Mouse (Mus musculus) kidney, postnatal 0 days (tissue): ENCODE measurements around the gene Habp4. TPM values are rescaled to one million over a fixed set of nuclear protein-coding genes. Genes with fewer than 3 reads are reported as not detected.
A peak's percentile ranks its signal among the peaks of the same experiment; 100 is the strongest.

Experiments used
- ATAC-seq: fragments of 200-750 bp; cut with Nextera tagmentation; replicated peaks from 2 replicates; pipeline ENCODE4 v1.8.0; 2017; ENCODE audit warnings: low read depth, moderate number of reproducible peaks, moderate TSS enrichment, moderate library complexity; ENCODE audit not compliant: low FRiP score
- DNase-seq: peaks from one replicate; pipeline ENCODE4 v3.0.0-alpha.2; 2016; ENCODE audit warnings: low spot score
- H3K27ac ChIP-seq: fragments of 300-500 bp; sonication (generic); 2 replicates; pipeline ENCODE4 v1.5.1; 2014; ENCODE audit warnings: mild to moderate bottlenecking
- H3K27me3 ChIP-seq: fragments of 300-500 bp; sonication (generic); 2 replicates; pipeline ENCODE4 v1.6.1; 2014; ENCODE audit warnings: low read length, mixed read lengths; ENCODE audit not compliant: insufficient read depth
- H3K36me3 ChIP-seq: fragments of 300-500 bp; sonication (generic); 2 replicates; pipeline ENCODE4 v1.6.1; 2014; ENCODE audit warnings: low read length, mixed read lengths; ENCODE audit not compliant: insufficient read depth
- H3K4me1 ChIP-seq: fragments of 300-500 bp; sonication (generic); replicated peaks from 2 replicates; pipeline ENCODE4 v1.6.1; 2014; ENCODE audit warnings: antibody characterized with exemption, low read length, mixed read lengths; ENCODE audit not compliant: insufficient read depth
- H3K4me2 ChIP-seq: fragments of 300-500 bp; sonication (generic); 2 replicates; pipeline ENCODE4 v1.6.1; 2014; ENCODE audit warnings: mild to moderate bottlenecking, low read length, moderate library complexity, mixed read lengths
- H3K4me3 ChIP-seq: fragments of 300-500 bp; sonication (generic); replicated peaks from 2 replicates; pipeline ENCODE4 v1.5.1; 2014; ENCODE audit warnings: low read depth, low read length
- H3K9ac ChIP-seq: fragments of 300-500 bp; sonication (generic); 2 replicates; pipeline ENCODE4 v1.6.1; 2014; ENCODE audit warnings: low read depth, low read length
- H3K9me3 ChIP-seq: fragments of 300-500 bp; sonication (generic); replicated peaks from 2 replicates; pipeline ENCODE4 v1.6.1; 2016; ENCODE audit warnings: low read length, inconsistent platforms, mixed read lengths
- CTCF ChIP-seq: IDR thresholded peaks from 2 replicates; pipeline ENCODE4 v1.5.1; 2016; ENCODE audit warnings: antibody characterized with exemption, low read depth, mild to moderate bottlenecking, moderate library complexity
- WGBS: fragments of 180-500 bp; shearing (Covaris S2); extraction: QIAGEN DNeasy Blood & Tissue Kit; methylation state at CpG from one replicate; pipeline ENCODE4 v1.1.7; 2014; 5-methylcytosine and 5-hydroxymethylcytosine counted together
- polyA plus RNA-seq: library from polyadenylated mRNA; unstranded; fragments of >200 nt; fragmentation: Nextera tagmentation; extraction: Ambion mirVana; gene quantifications from 2 replicates; pipeline ENCODE4 v1.2.1, GENCODE M21; 2015

The Habp4 gene
- polyA plus RNA-seq: 32.2 and 37.4 TPM in 2 replicates

DNA sequence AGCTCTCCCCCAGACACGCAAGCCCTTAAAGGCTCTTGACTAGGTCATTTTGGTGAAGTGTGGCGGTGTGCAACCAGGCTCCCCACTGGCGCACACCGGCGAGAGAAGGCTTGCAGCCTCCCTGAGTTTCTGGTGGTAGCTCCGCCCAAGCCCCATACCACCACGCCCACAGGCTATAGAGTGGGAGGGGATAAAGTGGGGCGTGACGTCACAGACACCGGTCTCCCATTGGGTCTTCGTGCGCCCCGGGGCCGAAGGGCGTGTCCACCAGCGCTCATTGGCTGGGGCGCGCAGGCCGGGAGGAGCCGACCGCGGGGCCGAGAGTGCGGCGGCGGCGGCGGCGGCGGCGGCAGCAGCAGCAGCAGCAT lies at the start of gene Habp4:
Habp4 (plus strand) TSS at position 277 of the 368 bp plus-strand sequence.
- under 1% methylated on average over 21 of the region's 31 CpGs for WGBS
- ATAC-seq (peak; percentile 99), DNase-seq (peak; percentile 99)
- Histone ChIP-seq H3K36me3 (no peaks in the 10 kb centered on the region), H3K4me2 (peak within 1 kb of the TSS; percentile 98), H3K9ac (peak within 1 kb of the TSS; percentile 90), H3K9me3 (no peaks in the 10 kb centered on the region), H3K4me3 (peak within 1 kb of the TSS; percentile 82), H3K4me1 (0 out of 2 replicates have a peak, but pooled peaks cover 5% of the 10 kb centered on the region), H3K27me3 (no peaks in the 10 kb centered on the region), H3K27ac (peak within 1 kb of the TSS; percentile 91)
- no peak for TF ChIP-seq CTCF

DNA sequence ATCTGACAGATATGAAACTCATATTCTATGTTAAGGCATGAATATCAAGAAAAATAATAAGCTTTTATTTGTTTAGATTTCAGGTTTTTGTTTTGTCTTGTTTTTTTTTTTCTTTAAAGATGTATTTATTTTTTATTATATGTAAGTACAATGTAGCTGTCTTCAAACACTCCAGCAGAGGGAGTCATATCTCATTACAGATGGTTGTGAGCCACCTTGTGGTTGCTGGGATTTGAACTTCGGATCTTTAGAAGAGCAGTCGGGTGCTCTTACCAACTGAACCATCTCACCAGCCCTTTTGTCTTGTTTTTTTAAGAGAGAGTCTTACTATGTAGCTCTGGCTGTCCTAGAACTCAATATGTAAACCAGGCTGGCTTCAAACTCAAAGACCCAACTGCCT lies 44.2 kb upstream of the Habp4 start:
- Histone ChIP-seq H3K4me2 (no peak overlapping the region), H3K27ac (no peak overlapping the region), H3K9me3 (no peaks in the 10 kb centered on the region), H3K4me3 (no peak overlapping the region), H3K36me3 (no peaks in the 10 kb centered on the region), H3K4me1 (no peaks in the 10 kb centered on the region), H3K9ac (no peak overlapping the region), H3K27me3 (no peaks in the 10 kb centered on the region)
- TF ChIP-seq CTCF: peak; percentile 55
- no peak for ATAC-seq
- 61% methylated on average over 2 of the region's 2 CpGs for WGBS
- DNase-seq: no peak

GRCm38 (mm10) chr13:64120760-64121159 lies 40.9 kb upstream of the Habp4 start:
- no peaks in the 10 kb centered on the region for H3K4me1 ChIP-seq
- 58% methylated on average over 4 of the region's 4 CpGs for WGBS
- no peak overlapping the region for H3K4me3 ChIP-seq
- TF ChIP-seq CTCF: no peak
- H3K27ac ChIP-seq: no peak overlapping the region
- H3K27me3 ChIP-seq: no peaks in the 10 kb centered on the region
- ATAC-seq (no peak), DNase-seq (no peak)
- no peak overlapping the region for H3K4me2 ChIP-seq
- H3K36me3 ChIP-seq: no peaks in the 10 kb centered on the region
- H3K9me3 ChIP-seq: no peaks in the 10 kb centered on the region
- no peak overlapping the region for H3K9ac ChIP-seq

DNA sequence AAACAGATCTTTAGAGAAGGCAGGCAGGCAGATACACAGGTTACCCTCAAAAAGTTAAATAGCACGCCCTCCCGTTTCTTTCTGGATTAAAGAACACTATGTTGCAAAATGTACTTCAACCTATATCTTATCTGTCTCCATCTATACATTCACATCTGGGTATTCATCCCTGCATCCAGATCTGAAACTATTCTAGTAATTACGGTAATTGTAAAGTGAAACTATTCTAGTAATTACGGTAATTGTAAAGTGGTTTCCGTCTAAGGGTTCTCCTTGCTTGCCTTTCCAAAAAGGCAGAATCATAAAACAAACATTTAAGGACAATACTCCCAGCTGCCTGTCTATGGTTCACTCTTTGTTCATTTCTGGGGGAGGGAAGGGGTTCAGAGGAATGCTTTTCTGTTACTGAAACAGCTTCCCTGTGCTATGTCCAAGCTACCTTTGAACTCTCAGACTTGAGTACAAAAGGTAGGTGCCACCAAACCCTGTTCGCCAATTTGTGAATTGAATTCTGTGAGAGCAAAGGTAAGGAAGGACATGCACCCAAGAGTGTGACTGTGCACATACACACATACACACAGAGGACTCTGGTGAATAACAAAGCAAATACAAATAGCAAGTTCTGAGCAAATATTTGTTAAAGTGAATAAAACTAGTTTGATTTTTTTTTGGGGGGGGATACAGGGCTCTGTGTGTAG lies 38.0 kb upstream of the Habp4 start:
- 39% methylated on average over 6 of the region's 6 CpGs for WGBS
- H3K4me2 ChIP-seq: no peak overlapping the region
- no peak for ATAC-seq
- DNase-seq: no peak
- no peaks in the 10 kb centered on the region for H3K27me3 ChIP-seq
- no peaks in the 10 kb centered on the region for H3K9me3 ChIP-seq
- H3K9ac ChIP-seq: no peak overlapping the region
- no peak overlapping the region for H3K27ac ChIP-seq
- H3K4me1 ChIP-seq: no peaks in the 10 kb centered on the region
- H3K36me3 ChIP-seq: no peaks in the 10 kb centered on the region
- no peak for TF ChIP-seq CTCF
- H3K4me3 ChIP-seq: no peak overlapping the region

DNA sequence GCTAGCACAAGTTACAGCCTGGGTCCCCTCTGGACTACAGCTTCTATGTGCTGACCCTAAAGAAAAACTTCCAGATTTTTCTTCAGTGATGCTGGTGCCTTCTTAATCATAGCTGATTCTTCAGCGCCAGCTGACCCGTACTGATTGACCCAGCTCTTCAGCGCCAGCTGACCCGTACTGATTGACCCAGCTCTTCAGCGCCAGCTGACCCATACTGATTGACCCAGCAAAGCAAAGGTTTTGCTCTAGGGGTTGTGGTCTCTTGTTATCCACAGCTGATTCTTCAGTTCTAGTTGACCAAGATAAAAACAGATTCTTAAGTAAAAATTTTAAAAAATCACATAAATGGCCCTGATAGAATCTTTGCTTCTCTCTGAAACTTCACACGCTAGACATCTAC lies 36.7 kb upstream of the Habp4 start:
- H3K9me3 ChIP-seq: no peaks in the 10 kb centered on the region
- ATAC-seq: no peak
- no peak overlapping the region for H3K27ac ChIP-seq
- no peak overlapping the region for H3K4me2 ChIP-seq
- 87% methylated on average over 6 of the region's 6 CpGs for WGBS
- no peak for TF ChIP-seq CTCF
- no peaks in the 10 kb centered on the region for H3K4me1 ChIP-seq
- no peak overlapping the region for H3K9ac ChIP-seq
- no peak for DNase-seq
- H3K36me3 ChIP-seq: no peaks in the 10 kb centered on the region
- H3K4me3 ChIP-seq: no peak overlapping the region
- H3K27me3 ChIP-seq: no peaks in the 10 kb centered on the region

DNA sequence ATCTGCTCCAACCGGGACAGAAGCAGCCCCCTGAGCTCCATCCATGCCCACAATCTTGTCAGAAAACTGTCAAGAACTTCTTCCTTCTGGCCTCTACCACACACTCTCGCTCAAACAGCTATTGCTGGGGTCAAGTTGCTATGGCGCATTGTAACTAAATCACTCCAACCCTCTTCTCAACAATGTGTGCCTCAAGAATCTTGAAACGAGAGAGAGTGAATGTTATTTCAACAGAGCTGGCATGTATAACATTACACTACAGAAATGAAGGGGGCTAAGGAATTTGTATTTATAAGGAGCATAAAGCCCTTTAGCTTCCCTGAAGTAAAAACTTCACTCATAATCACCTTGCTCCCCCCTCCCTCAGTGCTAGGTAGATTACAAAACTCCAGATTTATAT lies 35.3 kb upstream of the Habp4 start:
- no peaks in the 10 kb centered on the region for H3K9me3 ChIP-seq
- H3K27ac ChIP-seq: no peak overlapping the region; the same call in 1 of the 2 replicates
- TF ChIP-seq CTCF: no peak
- no peaks in the 10 kb centered on the region for H3K36me3 ChIP-seq
- no peak overlapping the region for H3K4me2 ChIP-seq
- no peak overlapping the region for H3K4me3 ChIP-seq
- DNase-seq (peak; percentile 60), ATAC-seq (no peak)
- no peaks in the 10 kb centered on the region for H3K4me1 ChIP-seq
- H3K27me3 ChIP-seq: no peaks in the 10 kb centered on the region
- 42% methylated on average over 4 of the region's 4 CpGs for WGBS
- no peak overlapping the region for H3K9ac ChIP-seq
